Mouse (Mus musculus) erythroblast, embryonic 14.5 days (primary cell): Measurements from ENCODE around the gene Snx5.

Source experiments
- GATA1 ChIP-seq: IDR thresholded peaks from 2 replicates; pipeline ENCODE4 v1.6.1; 2012; ENCODE audit warnings: low read length, inconsistent platforms, mixed read lengths
- TAL1 ChIP-seq: IDR thresholded peaks from 3 replicates; pipeline ENCODE4 v1.6.1; 2012; ENCODE audit warnings: low read length, inconsistent platforms, mixed read lengths

- no peak for TF ChIP-seq TAL1
- no peak for TF ChIP-seq GATA1
These were observed 19.6 kb upstream of the Snx5 start for GRCm38 (mm10) chr2:144290321-144290720.
